Mouse (Mus musculus) mesoderm, embryonic 11.5 days (tissue): ENCODE measurements around the gene Psen2.

Source experiments
- DNase-seq: peaks from one replicate; pipeline ENCODE4 v3.0.0-alpha.2; 2012; ENCODE audit warnings: low read depth, low spot score

Gene Psen2

GRCm38 (mm10) chr1:180277563-180277962 lies 14.3 kb upstream of the Psen2 start:
- no peak for DNase-seq

DNA sequence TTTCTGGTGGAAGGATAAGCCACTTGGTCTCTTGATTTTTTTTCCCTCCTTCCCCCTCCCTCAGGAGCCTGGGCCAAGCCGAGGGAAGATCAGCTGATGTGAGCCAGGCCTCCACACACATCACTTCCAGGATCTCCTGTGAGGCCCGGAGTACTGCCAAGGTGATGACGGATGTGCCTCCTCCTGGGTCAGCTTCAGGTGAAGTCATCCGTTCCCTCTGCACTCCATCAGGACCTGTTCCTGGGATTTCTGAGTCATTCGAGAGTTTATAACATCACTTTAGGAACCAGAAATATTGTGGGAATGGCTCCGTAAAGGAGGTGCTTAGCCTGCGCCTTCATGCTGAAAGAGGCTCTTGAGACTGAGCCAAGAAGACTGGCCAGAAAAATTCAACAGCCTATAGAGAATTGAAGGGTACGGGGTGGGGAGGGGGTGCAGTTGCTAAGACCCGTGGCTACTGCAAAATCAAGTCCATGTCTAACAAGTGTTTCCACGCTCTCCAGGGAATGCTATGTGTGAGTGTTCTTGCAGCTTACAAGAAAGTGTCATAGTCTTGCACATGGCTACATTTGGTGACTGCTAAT lies 11.6 kb upstream of the Psen2 start:
- DNase-seq: no peak

DNA sequence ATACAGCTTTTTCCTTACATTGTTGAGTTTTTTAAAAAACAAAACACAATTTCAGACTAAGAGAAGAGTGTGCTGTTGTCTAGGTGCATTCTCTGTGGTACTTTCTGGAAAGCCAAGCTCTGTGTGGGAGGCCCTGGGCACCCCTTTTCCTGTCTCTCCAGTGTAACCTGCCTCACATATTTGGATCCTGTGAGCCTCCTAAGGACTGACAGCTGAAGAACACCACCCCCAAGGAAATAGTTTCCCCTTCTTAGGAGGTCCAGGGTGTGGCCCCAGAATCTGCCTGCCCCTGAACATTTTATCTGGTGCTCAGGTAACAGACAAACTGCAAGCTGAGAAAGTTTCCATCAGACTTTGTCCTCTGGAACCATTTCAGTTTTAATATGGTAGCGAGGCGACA lies 5.8 kb upstream of the Psen2 start:
- DNase-seq: no peak

DNA sequence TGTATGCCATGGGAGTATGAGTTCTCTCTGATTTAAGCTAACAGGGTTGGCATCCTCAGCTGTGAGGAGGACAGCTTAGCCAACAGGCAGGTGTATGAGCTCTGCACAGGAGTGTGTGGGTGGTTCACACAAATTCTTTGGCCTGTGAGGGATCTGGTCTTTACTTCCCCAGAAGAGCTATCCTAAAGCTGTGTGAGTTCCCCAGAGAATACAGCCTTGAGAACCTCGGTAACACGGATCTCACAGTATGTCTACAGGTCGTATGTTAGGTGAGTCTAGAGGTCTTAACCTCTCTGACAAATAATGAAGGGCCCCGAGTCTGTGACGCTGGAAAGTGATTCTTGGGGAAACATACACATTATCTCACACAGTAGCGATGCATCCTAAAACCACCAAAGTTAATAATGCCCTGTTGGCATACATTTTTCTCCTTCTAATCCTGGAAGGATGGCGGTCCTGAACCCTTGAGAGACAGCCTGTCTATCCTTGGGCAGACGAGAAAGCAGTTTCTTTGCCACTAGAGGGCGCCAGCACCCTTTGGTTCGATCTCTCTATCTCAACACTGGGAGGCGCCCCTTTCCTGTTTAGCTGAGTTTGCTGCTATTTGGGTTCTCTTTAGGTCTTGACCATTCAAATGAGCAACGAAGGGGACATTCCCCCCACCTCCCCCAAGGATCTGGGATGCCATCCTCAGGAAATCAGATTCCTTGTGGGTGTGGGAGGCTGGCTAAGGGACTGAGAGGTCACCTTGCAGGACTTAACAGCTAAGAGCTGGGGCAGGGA lies 5.2 kb upstream of the Psen2 start:
- DNase-seq: peak; percentile 91

- DNase-seq: no peak
These were observed 3.9 kb upstream of the Psen2 start for GRCm38 (mm10) chr1:180267151-180267550.

DNA sequence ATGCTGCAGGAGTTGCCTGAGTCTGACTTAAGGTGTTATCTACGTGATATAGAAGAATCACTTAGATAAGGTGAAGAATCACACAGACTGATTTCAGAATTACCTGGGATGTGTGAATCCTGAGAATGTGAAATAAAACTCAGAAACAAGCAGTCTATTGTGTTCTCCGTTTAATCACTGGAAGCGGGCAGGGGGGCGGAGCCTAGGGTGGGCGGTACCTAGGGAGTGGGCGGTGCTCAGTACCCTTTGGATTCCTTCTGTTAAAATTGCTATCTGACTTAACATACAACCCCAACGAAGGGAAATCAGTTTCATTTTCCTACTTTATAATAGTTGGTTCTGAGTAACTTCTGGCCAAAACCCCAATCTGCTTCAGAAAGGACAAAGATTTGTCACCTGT lies 2.2 kb upstream of the Psen2 start:
- no peak for DNase-seq

- DNase-seq: no peak
These were observed 1.6 kb upstream of the Psen2 start for GRCm38 (mm10) chr1:180264851-180265250.

DNA sequence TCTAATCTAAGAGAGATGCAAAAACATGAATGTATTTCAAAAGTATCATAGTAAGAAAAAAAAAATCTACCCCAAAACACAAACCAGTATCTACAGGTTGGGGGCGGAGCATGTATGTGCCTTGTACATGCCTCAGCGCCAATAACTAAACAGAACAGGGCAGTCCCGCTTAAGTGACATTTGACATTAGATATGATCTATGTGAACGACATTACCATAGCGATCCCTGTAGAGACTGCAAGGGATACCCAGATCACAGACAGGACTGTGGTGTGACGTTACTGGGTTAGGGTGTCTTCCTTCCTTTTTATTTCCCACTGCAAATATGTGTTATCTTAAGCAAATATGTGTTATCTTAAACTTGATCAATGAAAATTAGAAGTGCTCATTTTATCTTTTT lies 1.2 kb upstream of the Psen2 start:
- DNase-seq: no peak

GRCm38 (mm10) chr1:180261857-180262570 lies 1.2 kb downstream of the Psen2 start:
- DNase-seq: no peak

DNA sequence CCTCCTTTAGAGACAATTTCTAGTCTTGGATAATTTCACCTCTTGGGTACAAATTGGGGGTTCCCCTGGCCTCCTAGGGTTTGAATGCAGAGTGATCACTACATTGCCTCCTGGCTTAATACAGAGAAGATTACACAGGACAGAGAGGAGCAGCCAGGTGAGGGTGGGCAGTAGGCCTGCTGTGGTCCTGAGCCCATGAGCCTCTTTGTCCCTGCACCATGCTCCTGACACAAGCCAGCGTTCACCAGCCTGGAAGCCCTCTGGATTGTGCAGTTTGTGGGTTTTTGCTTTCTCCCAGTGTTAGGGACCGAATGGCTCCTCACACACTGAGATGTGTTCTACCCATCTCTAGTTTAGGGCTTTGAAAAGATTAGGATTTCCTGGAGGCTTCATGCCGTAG lies 1.8 kb downstream of the Psen2 start:
- DNase-seq: no peak

DNA sequence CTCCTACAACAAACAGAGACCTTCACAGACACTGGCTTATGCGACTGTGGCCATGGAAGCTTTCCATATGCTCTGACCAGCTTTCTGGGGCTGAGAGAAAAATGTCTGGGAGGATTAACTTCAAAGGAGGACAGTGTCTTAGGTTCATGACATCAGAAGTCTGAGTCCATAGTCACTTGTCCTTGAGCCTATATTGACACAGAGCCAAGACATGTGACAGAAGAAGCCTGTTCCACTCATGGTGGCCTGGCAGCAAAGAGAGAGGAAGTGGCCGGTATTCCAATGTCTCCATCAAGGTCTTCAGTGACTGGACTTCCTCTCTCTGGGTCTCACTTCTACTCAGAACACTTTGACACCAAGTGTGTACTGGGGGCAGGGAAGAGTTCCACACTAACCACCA lies 2.4 kb downstream of the Psen2 start:
- DNase-seq: no peak

- DNase-seq: no peak
These were observed 3.5 kb downstream of the Psen2 start for GRCm38 (mm10) chr1:180259753-180260152.

- no peak for DNase-seq
These were observed 5.8 kb downstream of the Psen2 start for GRCm38 (mm10) chr1:180257446-180257845.

DNA sequence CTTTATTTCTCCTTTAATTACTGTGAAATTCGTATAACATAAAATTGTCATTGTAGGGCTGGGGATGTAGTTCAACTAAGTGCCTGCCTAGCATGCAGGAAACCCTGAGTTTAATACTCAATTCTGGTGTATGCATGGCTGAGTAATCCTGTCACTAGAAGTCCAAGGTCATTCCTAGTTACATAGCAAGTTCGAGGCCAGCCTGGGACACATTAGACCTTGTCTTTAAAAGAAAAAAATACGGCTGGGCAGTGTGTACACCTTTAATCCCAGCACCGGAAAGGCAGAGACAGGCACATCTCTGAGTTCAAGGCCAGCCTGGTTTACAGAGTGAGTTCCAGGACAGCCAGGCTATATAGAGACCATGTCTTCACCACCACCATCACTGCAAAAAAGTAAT lies 6.4 kb downstream of the Psen2 start:
- no peak for DNase-seq

- DNase-seq: peak; percentile 94
These were observed 7.0 kb downstream of the Psen2 start for GRCm38 (mm10) chr1:180256138-180256674.

GRCm38 (mm10) chr1:180255294-180256117 lies 7.7 kb downstream of the Psen2 start:
- no peak for DNase-seq

DNA sequence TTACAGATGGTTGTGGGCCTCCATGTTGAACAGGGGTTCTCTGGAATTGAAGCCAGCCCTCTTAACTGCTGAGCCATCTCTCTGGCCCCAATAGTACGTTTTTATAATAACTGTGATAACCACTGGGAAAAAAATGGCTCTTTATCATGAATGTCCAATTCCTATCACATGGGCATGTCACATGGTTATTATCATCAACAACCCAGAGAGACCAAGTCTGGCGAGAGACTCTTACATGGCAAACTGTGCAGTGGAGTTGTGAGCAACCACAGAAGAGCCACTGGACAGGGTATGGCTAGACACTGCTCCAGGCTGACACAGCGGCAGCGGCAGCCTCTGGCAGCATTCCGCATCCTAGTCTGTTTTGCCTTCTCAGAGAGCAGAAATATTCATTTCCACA lies 8.9 kb downstream of the Psen2 start:
- no peak for DNase-seq

DNA sequence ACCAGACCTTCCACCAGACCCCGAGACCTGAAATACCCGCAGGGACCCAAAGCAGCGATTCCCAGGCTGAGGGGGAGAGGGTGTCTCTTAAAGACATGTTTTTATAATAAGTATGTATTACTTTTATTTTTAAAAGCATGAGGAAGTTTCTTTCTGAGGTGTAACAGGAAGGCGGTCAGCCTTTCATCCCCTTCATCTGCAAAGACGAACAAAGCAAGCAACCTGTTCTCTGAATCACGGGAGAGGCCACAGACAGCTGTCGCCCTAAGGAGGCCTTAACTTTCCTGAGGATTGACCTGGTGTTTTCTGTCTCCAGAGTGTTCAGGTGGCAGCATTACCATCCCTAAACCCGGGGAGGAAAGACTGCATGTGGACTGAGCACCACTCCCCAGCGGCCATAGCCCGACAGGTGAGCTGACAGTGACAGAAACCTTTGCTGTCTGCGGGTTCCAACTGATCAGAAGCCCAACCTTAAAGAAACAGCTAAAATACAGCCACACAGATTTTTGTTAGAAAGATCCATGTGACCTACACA lies 10.5 kb downstream of the Psen2 start:
- no peak for DNase-seq

GRCm38 (mm10) chr1:180251176-180252048 lies 11.8 kb downstream of the Psen2 start:
- DNase-seq: no peak

GRCm38 (mm10) chr1:180250441-180250830 lies 12.8 kb downstream of the Psen2 start:
- DNase-seq: no peak
